Mouse (Mus musculus): ENCODE results near the gene Rgl3.

GRCm38 (mm10) chr9:21950322-21950721, 38.9 kb downstream of the Rgl3 start:
- TF ChIP-seq POLR2A (IDR thresholded peaks at IDR 0.05; ENCODE audit: borderline replicate concordance, extremely low read depth, low read depth, low read length): no peak
- TF ChIP-seq CTCF (IDR thresholded peaks at IDR 0.05; ENCODE audit: insufficient read depth, low read length): peak; percentile 45; the same call in 1 of the 2 replicates

Data from lung, adult 2 months (tissue).